ENCODE assay signal across 10 mouse cellular contexts in the genomic region with DNA sequence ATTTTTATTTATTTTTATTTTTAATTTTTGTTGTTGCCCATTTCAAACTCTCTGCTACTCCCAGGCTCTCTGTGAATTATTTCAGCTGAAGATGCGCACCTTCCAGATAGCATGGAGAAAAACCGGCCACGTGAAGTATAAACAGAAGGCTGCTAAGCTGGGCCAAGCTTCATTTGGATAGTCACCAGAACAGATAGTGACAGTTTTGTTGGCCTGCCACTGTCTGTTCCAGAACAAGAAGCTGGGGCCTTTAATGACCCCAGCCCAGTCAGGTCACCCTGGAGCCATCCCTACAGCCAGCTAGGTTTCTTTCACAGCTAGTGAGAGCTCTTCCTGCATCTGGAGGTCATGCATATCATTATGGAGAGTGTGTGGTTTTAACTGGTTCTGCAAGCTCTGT.
"Had no signal": no experiment of that assay in that cellular context is flagged by ENCODE, and none has a peak within 500 bp of the region (broad histone marks: within the 10 kb centered on the region; RNA-seq: fewer than 3 reads in every experiment).

No protein-coding gene starts in this region.

- ATAC-seq: liver, embryonic 12.5 days had no signal

- DNase-seq: kidney, adult 9 months; kidney, postnatal 36 days; layer of hippocampus, adult 9-11 months; layer of hippocampus, postnatal 36 days; lung, embryonic 14.5 days; lung, postnatal 10 days; lung, postnatal 4 days; right cerebral cortex, postnatal 14 days; thymus, postnatal 36 days had no signal
